Mouse (Mus musculus) ovary, adult 18-20 months (tissue): ENCODE measurements at regions not wholly inside any gene's neighbourhood (a gene's known extent, or its start where the extent isn't known, plus 50 kb on each side); places are given as distances from the start of the nearest gene placed in this dataset.

Experiments used
- DNase-seq: peaks from one replicate; pipeline ENCODE4 v3.0.0; 2022; ENCODE audit warnings: low spot score, mixed read lengths

GRCm38 (mm10) chr12:77135661-77136060 is 102.3 kb upstream of the Fut8 start:
- DNase-seq: no peak

DNA sequence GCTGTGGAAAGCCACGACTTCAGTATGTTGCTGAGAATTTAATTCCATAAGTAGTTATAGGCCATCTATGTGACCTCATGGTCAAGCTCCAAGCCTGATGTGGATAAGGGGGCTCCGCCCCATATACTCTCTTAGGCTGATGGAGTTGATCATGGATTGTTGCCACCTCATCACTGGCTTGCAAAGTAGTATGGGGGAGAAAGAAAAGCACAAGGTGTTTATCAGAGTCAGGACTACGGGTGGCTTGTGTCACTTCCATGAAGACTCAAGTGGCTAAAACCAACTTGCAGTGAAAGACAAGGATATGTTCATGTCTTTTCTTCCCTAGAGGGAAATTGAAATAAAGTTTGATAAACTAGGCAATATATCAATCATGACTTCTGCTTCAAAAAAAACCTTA is 102.9 kb upstream of the Fut8 start:
- DNase-seq: no peak

GRCm38 (mm10) chr12:77134306-77135010 is 103.5 kb upstream of the Fut8 start:
- no peak for DNase-seq

GRCm38 (mm10) chr12:77133465-77134305 is 104.2 kb upstream of the Fut8 start:
- no peak for DNase-seq

DNA sequence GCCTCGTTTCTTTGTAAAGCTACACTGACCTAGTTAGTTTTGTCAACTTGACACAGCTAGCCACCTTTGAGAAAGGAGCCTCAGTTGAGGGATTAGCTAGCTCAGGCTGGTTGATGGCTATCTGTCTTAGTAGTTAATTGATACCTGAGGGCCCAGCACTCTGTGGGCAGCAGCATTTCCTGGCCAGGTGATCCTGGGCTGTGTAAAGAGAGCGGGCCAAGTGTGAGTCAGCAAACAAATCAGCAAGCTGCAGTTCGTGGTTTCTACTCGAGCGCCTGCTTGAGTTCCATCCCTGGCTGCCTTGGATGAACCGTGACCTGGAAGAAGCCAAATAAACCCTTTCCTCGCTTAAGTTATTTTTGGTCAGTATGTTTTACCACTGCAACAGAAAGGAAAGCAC is 106.6 kb upstream of the Fut8 start:
- no peak for DNase-seq

DNA sequence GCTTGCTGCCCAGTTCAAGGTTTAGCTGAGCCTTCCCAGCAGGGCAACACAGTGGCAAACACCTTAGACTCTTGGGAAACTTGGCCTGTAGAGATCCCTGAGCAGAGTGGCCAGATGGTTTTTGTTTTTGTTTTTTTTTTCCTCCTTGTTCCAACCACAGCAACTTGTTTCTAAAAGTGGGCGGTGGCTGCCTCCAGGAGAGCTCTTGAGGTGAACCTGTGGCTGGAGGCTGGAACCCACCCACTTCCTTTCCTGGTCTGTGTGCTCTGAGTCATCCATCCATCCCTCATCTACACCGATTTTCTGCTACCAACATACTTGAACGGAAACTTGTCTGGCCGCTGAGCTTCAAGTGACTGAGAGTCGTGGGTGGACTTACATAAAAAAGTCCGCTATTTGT is 107.4 kb upstream of the Fut8 start:
- no peak for DNase-seq

GRCm38 (mm10) chr12:77124267-77124666 is 113.7 kb upstream of the Fut8 start:
- no peak for DNase-seq

GRCm38 (mm10) chr12:77113516-77113915 is 124.4 kb upstream of the Fut8 start:
- DNase-seq: no peak

DNA sequence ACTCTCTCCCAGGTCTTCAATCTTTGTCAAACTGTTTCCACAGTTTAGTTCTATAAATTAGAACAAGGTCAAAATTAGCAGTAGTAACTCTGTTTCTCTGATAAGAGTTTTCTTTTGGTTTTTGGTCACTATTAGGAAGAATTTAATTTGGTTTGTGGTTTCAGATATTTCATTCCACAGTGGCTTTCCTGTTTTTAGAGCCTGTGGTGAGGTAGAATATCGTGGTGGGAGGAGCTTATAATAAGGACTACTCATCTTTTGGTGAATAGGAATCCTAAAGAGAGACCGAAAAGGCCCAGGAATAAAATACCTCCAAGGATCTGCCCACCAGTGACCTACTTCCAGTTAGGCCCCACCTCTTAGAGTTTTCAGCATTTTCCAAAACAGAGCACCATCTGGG is 125.8 kb upstream of the Fut8 start:
- no peak for DNase-seq

DNA sequence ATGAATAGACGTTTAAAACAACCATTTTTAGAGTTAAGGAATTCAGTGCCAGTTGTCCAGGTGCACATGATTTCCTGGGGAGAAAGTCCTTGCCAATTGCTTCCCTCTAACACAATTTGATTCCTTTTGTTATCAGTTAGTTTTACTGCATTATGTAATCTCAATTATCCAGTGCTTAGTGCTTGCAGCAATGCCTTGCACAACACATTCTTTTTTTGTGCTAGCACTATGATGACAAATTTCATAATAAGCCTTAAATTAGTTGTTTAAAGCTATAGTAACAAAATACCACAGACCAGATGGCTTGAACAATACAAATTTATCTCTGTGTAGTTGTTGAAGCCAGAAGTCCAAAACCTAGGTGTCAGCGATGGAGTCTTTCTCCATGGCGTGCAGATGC is 130.7 kb upstream of the Fut8 start:
- DNase-seq: no peak

DNA sequence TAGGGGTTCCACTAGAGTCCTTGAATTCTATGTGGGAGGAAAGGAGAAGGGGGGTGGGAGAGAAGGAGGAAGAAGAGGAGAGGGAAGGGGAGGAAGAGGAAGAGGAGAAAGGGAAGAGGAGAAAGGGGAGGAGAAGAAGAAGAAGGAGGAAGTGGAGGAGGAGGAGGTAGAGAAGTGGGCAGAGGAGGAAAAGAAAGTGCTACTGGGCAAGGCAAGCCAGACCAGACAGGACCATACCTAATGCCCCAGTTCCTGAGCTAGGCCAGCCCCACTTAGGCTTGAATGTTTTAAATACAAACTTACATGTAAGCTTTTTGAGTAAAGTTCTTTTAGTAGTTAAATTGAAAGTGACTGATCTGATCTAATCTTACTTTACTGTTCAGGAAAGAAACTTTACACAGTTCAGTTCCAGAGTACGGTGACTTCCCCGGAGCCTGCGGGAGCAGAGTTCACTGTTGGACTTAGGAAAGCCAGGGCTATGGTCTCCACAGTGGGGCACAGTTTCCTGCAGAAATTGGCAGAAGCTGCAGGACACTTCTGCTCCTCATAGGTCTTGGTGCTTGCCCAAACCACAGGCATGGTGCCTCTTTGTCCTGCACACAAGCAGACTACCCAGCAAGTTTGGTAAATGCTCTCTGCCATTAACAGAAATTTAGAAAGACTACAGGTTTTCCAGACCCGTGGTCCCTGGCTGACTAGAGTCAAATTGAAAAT is 131.9 kb upstream of the Fut8 start:
- no peak for DNase-seq

- no peak for DNase-seq
These were observed 137.4 kb upstream of the Fut8 start for GRCm38 (mm10) chr12:77100482-77100881.

DNA sequence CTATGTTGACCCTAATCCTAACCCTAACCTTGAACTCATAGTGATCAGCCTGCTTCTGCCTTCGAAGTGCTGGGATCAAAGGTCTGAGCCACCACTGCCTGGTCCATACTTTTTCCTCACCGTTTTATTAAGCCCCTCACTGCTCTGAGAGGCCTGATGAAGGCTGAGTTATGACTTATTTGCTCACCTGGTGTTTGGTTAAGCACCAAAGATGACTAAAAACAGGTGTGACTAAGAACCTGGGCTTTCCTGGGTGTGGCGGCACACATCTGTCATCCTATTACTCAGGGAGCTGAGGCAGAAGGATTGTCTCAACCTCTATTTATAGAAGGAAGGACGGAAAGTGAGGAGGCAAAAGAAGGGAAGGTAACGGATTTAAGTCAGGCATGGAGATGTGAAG is 137.5 kb upstream of the Max start:
- DNase-seq: no peak

DNA sequence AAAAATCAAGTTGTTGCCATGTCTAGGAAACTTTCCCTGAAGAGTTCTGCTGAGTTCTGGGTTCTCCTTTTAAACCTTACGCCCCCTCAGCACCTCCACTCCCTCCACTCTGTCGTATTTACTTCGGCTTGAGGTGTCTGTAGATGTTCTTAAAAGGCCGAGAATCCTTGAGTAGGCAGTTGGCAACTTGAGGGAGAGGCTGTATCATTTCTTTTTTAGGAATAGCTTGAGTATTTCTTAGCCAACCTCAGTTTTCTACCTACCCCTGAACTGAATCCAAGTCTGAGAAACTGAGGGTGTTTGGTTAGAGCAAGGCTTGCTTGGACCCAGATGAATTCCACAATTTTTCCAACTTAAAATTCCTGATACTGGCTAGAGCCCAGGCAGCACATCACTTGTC is 136.8 kb upstream of the Max start:
- no peak for DNase-seq

DNA sequence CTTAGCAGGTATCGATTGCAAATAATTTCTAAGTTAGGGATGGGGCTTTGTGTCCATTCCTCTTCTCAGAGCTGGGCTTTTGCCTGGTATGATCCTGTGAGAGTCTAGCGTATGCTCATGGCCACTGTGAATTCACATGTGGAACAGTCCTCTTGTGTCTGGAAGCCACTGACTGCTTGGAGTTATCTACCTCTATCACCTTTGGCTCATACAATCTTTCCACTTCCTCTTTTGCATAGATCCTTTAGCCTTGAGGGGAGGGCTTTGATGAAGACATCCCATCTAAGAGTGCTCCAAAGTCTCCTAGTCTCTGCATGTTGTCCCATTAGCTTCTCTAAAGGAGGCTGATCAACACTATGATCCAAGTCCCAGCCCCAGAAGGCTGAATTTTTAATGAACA is 135.8 kb upstream of the Max start:
- no peak for DNase-seq

DNA sequence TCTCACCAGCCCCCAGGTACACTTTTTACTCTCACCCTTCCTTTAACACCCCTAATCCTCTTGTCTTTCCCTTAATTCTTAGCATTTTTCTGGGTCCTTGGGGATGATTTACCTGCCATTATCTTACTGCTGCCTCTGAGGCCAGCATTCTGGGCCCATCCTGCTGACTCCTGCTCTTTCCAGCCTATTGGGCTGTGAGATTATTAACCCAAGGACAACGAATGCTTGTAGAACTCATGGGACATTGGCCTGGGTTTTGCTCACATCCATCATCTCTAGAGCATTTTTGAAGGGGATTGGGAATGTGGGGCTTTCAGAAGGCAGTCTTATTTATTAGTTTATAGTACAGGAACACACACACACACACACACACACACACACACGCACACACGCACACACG is 134.5 kb upstream of the Max start:
- DNase-seq: no peak

GRCm38 (mm10) chr12:77094999-77095915 is 133.3 kb upstream of the Max start:
- no peak for DNase-seq

DNA sequence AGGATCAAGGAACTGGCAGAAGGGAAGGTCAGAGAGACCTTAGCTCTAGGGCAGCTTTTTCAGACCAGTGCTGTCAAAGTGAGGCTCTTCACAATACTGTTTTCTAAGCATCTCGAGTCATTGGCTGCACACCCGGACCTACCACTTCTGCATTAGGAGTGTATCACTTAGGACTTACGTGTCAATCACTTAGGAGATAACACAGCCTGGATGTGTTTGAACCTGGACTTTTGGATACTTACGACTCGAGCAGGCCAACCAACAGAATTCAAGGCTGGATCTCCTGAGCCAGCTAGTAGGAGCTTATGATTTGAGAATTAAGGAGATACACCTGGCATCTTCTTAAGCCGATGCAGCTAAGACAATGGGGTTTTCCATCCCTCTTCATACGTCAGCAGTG is 132.2 kb upstream of the Max start:
- no peak for DNase-seq

GRCm38 (mm10) chr12:77092741-77093140 is 130.7 kb upstream of the Max start:
- DNase-seq: no peak

GRCm38 (mm10) chr12:77092143-77092542 is 130.1 kb upstream of the Max start:
- no peak for DNase-seq

GRCm38 (mm10) chr12:77091700-77092099 is 129.7 kb upstream of the Max start:
- DNase-seq: no peak

DNA sequence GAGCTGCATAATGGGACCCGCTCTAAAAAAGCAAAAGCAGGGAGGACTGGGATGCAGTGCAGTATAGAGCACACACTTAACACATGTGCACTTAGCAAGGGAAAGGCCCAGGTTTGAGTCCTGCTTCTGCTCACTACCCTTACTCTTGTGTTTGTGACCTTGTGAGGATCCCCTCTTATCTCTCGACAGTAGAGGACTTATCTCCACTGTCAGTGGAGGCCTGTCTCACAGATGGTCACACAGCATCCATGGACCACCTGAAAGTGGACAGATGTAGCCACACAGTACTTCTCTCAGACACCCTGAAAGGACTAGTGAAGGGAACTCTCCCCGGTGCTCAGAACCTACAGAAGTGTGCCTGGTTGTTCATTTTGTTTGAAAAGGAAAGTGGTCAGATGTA is 128.5 kb upstream of the Max start:
- DNase-seq: no peak
